Mouse (Mus musculus) leukemia stem cell, adult 10-12 weeks (primary cell): ENCODE results near the gene Gm2832. TPM values are rescaled to one million over a fixed set of nuclear protein-coding genes. Genes with fewer than 3 reads are reported as not detected.

Source experiments
- polyA plus RNA-seq: library from polyadenylated mRNA; stranded (reverse); fragments of >175 nt; gene quantifications from 2 replicates; pipeline ENCODE4 v1.2.3, GENCODE M21; 2012; ENCODE audit warnings: low replicate concordance

The Gm2832 gene
- not detected in 2 replicates for polyA plus RNA-seq

DNA sequence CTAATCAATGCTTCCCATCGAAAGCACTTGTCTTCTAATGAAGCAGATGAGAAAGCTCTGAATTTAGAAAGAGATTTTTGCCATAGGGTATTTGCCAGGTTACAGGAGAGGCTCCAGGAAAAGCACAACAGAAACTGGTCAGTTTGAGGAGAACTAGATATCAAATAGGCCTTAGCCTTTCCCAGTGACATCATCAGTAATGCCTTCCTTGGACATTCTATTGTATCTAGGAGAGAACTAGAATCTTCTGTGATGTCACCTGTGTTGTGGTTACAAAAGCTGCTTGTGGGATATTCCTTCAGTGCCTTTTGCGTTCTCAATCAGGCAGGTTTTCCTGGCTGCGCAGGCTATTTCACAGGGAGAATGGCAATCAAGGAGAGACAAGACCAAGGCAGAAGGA, at the start of gene Gm2832:
Gm2832 (plus strand) TSS at position 301 of the 400 bp plus-strand sequence.

Other genes with a start within 250 kb of the Gm2832 start
- gene Dydc2, start 209.6 kb upstream of the Gm2832 start, polyA plus RNA-seq, result not detected in 2 replicates
- not detected in 2 replicates for gene Dydc1, start 205.9 kb upstream of the Gm2832 start, polyA plus RNA-seq
- gene Mat1a, start 173.8 kb upstream of the Gm2832 start, polyA plus RNA-seq, result not detected in 2 replicates
- gene Sftpa1, start 147.0 kb upstream of the Gm2832 start, polyA plus RNA-seq, result not detected in 2 replicates
- not detected in 2 replicates for gene Mbl1, start 127.3 kb upstream of the Gm2832 start, polyA plus RNA-seq
- not detected in 2 replicates for gene Sftpd, start 93.7 kb upstream of the Gm2832 start, polyA plus RNA-seq
- gene Gm5798, start 69.8 kb downstream of the Gm2832 start, polyA plus RNA-seq, result not detected in 2 replicates
- gene Gm7945, start 107.6 kb downstream of the Gm2832 start, polyA plus RNA-seq, result not detected in 2 replicates
- gene Gm6482, start 129.5 kb downstream of the Gm2832 start, polyA plus RNA-seq, result not detected in 2 replicates
- gene Gm7954, start 174.7 kb downstream of the Gm2832 start, polyA plus RNA-seq, result not detected in 2 replicates
- not detected in 2 replicates for gene Gm3486, start 210.7 kb downstream of the Gm2832 start, polyA plus RNA-seq